Mouse (Mus musculus): ENCODE measurements around the gene Klk9. TPM values are rescaled to one million over a fixed set of nuclear protein-coding genes. Genes with fewer than 3 reads are reported as not detected.
A peak's percentile ranks its signal among the peaks of the same experiment; 100 is the strongest.

The Klk9 gene
- polyA plus RNA-seq, 1 experiment from 2014 or later = not detected

DNA sequence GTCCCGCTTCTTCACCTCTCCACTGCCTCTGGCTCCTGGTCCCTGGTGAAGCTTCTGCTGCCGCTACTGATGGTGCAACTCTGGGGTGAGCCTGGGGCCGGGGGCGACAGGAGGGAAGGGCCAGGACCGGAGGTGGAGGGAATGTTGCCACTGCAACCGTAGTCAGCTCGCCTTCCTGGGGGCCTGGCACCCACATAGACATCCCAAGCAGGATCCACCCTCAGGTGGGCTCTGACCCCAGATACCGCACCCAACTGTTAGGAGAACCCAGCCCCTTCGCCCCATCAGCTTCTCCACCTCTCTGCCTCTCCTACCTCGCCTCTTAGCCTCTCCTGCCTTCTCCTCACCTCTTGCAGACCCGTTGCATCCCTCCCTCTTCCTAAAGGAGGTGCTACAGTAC is 10.2 kb upstream of the Klk9 start:
- H3K9me3 ChIP-seq (ENCODE audit: control insufficient read depth, low read length) = no peaks in the 10 kb centered on the region
- no peak for ATAC-seq (ENCODE audit: insufficient read depth, low FRiP score, low TSS enrichment)
- WGBS = 93% methylated on average over 11 of the region's 11 CpGs

DNA sequence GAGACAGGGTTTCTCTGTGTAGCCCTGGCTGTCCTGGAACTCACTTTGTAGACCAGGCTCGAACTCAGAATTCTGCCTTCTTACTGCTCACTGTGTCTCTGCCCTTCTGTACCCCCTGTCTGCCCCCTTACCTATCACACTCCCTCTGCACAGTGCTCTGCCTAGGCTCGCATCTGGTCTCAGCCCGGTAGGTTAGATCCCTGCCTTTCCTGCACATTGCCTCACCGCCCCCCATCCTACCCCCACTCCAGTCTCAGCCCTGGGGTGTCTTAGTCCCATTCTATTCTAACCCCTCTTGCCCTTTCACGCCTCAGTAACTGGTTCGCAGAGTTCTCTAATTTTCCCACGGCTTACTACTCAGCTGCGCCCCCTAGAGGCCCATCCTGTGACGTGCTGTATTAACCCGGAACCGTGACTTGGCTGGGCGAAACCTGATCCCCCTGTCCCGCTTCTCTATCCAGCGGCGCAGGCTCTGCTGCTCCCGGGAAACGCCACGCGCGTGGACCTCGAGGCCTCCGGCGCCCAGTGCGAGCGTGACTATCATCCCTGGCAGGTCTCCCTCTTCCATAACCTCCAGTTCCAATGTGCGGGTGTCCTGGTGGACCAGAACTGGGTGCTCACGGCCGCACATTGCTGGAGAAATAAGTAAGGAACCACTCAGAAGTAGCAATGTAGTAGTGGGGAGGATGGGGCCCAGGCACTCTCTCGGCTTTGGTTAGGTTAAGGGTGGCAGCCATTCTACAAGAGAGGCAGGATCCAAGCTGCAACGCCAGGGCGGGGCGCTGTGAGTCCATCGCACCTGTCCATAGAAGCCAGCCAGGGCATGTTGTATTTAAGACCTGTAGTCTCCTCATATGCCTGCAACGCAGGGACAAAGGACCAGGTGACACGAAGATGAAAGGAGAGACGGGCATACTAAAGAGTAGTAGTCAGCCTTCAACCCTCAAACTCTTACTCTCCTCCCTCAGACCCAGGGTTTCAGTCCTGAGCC is 9.1 kb upstream of the Klk9 start:
- peak; percentile 89 for DNase-seq (ENCODE audit: low spot score)
- no peaks in the 10 kb centered on the region for H3K36me3 ChIP-seq (ENCODE audit: control insufficient read depth, insufficient read depth, low read length)
- H3K9ac ChIP-seq (ENCODE audit: low read length) = peak overlapping the region; percentile 52
- 8% methylated on average over 36 of the region's 36 CpGs for WGBS
- ATAC-seq (ENCODE audit: insufficient read depth, low FRiP score, low TSS enrichment) = peak; percentile 67
- H3K27ac ChIP-seq (ENCODE audit: low read depth, low read length) = no peak overlapping the region
- peak overlapping the region; percentile 54 for H3K4me2 ChIP-seq (ENCODE audit: low read depth)
- H3K27me3 ChIP-seq (ENCODE audit: control insufficient read depth, insufficient read depth, low read length) = no peaks in the 10 kb centered on the region
- no peaks in the 10 kb centered on the region for H3K9me3 ChIP-seq (ENCODE audit: control insufficient read depth, low read length)
- H3K4me1 ChIP-seq (ENCODE audit: control insufficient read depth, insufficient read depth, low read length) = no peaks in the 10 kb centered on the region
- peak overlapping the region; percentile 20 for H3K4me3 ChIP-seq (ENCODE audit: low read depth, low read length)

More for the DNA sequence above, 10.2 kb upstream of the Klk9 start:
- Histone ChIP-seq H3K4me3 (ENCODE audit: low read depth, low read length) (no peak overlapping the region), H3K4me1 (ENCODE audit: control insufficient read depth, insufficient read depth, low read length) (no peaks in the 10 kb centered on the region), H3K27ac (ENCODE audit: low read depth, low read length) (no peak overlapping the region), H3K27me3 (ENCODE audit: control insufficient read depth, insufficient read depth, low read length) (no peaks in the 10 kb centered on the region), H3K9ac (ENCODE audit: low read length) (no peak overlapping the region), H3K4me2 (ENCODE audit: low read depth) (no peak overlapping the region), H3K36me3 (ENCODE audit: control insufficient read depth, insufficient read depth, low read length) (no peaks in the 10 kb centered on the region)
- DNase-seq (ENCODE audit: low spot score) = no peak

DNA sequence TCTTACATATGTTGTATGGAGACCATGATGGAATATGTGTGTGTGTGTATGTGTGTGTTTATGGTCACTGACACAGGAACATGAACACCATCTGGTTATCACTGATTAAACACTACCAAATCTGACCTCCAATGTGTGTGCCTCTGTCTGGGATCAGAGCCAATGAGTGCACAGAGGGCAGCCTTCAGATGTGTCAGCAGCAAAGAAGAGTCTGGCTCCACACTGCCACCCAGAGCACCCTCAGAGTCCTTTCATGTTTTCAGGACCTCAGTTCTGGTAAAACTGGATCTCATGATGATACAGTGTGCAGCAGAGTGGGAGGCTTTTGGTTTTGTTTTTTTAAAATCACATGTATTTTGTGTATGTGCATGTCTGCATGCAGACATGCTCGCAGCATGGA is 6.4 kb upstream of the Klk9 start:
- no peak overlapping the region for H3K9ac ChIP-seq (ENCODE audit: low read length)
- ATAC-seq (ENCODE audit: insufficient read depth, low FRiP score, low TSS enrichment) (no peak), DNase-seq (ENCODE audit: low spot score) (no peak)
- no peaks in the 10 kb centered on the region for H3K27me3 ChIP-seq (ENCODE audit: control insufficient read depth, insufficient read depth, low read length)
- H3K9me3 ChIP-seq (ENCODE audit: control insufficient read depth, low read length) = no peaks in the 10 kb centered on the region
- no peak overlapping the region for H3K27ac ChIP-seq (ENCODE audit: low read depth, low read length)
- no peaks in the 10 kb centered on the region for H3K36me3 ChIP-seq (ENCODE audit: control insufficient read depth, insufficient read depth, low read length)
- WGBS = 86% methylated on average over 1 of the region's 1 CpGs
- no peak overlapping the region for H3K4me3 ChIP-seq (ENCODE audit: low read depth, low read length)
- H3K4me2 ChIP-seq (ENCODE audit: low read depth) = no peak overlapping the region
- H3K4me1 ChIP-seq (ENCODE audit: control insufficient read depth, insufficient read depth, low read length) = no peaks in the 10 kb centered on the region

DNA sequence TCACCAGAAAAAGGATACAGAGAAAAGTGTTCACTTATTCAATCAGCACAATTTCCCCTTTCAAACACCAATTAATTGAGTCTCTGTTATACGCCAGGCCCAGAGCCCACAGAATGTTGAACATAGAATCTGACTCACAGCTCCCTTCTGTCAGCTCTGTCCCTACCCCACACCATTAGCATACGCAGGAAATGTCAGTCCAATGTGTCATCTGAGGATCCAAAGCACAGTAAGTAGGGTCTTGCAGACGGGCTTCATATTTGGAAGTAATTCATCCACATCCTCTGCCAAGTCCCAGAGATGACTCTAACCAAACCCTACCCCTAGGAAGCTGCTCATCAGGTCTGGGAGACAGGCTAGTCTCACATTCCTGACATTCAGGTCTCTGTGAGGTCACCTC is 3.6 kb upstream of the Klk9 start:
- H3K27ac ChIP-seq (ENCODE audit: low read depth, low read length) = no peak overlapping the region
- H3K4me1 ChIP-seq (ENCODE audit: control insufficient read depth, insufficient read depth, low read length) = no peaks in the 10 kb centered on the region
- no peak overlapping the region for H3K4me3 ChIP-seq (ENCODE audit: low read depth, low read length)
- 80% methylated on average over 3 of the region's 3 CpGs for WGBS
- no peaks in the 10 kb centered on the region for H3K9me3 ChIP-seq (ENCODE audit: control insufficient read depth, low read length)
- H3K4me2 ChIP-seq (ENCODE audit: low read depth) = no peak overlapping the region
- DNase-seq (ENCODE audit: low spot score) (no peak), ATAC-seq (ENCODE audit: insufficient read depth, low FRiP score, low TSS enrichment) (no peak)
- H3K36me3 ChIP-seq (ENCODE audit: control insufficient read depth, insufficient read depth, low read length) = no peaks in the 10 kb centered on the region
- H3K9ac ChIP-seq (ENCODE audit: low read length) = no peak overlapping the region
- no peaks in the 10 kb centered on the region for H3K27me3 ChIP-seq (ENCODE audit: control insufficient read depth, insufficient read depth, low read length)

DNA sequence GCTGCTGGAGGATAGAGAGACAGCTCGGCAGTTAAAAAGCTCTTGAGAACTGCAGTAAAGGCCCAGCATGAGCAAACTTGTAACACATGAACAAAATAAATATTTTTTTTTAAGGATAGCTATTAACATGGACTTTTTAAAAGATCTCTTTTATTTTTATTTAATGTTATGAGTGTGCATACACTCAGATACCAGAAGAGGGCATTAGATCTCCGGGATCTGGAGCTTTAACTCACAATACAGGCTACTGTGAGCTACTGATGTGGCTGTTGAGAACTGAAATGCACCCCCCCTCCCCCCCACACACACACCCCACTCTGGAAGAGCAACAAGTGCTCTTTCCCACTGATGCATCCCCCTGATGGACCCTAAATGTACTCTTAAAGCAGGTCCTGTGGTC is 2.4 kb upstream of the Klk9 start:
- no peak overlapping the region for H3K9ac ChIP-seq (ENCODE audit: low read length)
- H3K27ac ChIP-seq (ENCODE audit: low read depth, low read length) = no peak overlapping the region
- WGBS = 64% methylated on average over 2 of the region's 2 CpGs
- H3K4me1 ChIP-seq (ENCODE audit: control insufficient read depth, insufficient read depth, low read length) = no peaks in the 10 kb centered on the region
- no peaks in the 10 kb centered on the region for H3K9me3 ChIP-seq (ENCODE audit: control insufficient read depth, low read length)
- H3K4me2 ChIP-seq (ENCODE audit: low read depth) = no peak overlapping the region
- no peak overlapping the region for H3K4me3 ChIP-seq (ENCODE audit: low read depth, low read length)
- ATAC-seq (ENCODE audit: insufficient read depth, low FRiP score, low TSS enrichment) (no peak), DNase-seq (ENCODE audit: low spot score) (no peak)
- no peaks in the 10 kb centered on the region for H3K27me3 ChIP-seq (ENCODE audit: control insufficient read depth, insufficient read depth, low read length)
- H3K36me3 ChIP-seq (ENCODE audit: control insufficient read depth, insufficient read depth, low read length) = no peaks in the 10 kb centered on the region

DNA sequence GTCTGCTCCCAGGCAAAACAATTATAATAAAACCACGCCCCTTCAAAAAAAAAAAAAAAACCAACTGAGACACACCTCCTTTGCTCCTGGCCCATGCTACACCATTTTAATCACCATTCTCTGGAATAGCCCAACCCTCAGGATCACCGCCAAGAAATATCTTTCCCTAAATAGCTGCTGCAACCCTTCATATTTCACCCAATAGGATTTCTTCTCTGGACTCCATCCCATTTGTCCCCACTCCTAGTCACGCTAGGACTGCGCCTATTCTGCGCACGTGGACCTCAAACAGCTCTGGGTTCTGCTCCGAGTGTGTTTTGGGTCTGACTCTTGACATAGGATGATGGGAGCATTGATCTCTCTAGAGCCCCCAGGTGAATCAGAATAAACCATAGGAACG is 4.7 kb downstream of the Klk9 start:
- H3K27me3 ChIP-seq (ENCODE audit: control insufficient read depth, insufficient read depth, low read length) = peaks cover 14% of the 10 kb centered on the region
- no peaks in the 10 kb centered on the region for H3K36me3 ChIP-seq (ENCODE audit: control insufficient read depth, insufficient read depth, low read length)
- peak overlapping the region; percentile 58 for H3K4me2 ChIP-seq (ENCODE audit: low read depth)
- ATAC-seq (ENCODE audit: insufficient read depth, low FRiP score, low TSS enrichment) = no peak
- H3K9ac ChIP-seq (ENCODE audit: low read length) = no peak overlapping the region
- 8% methylated on average over 8 of the region's 8 CpGs for WGBS
- DNase-seq (ENCODE audit: low spot score) = no peak
- H3K27ac ChIP-seq (ENCODE audit: low read depth, low read length) = no peak overlapping the region
- no peaks in the 10 kb centered on the region for H3K9me3 ChIP-seq (ENCODE audit: control insufficient read depth, low read length)
- H3K4me3 ChIP-seq (ENCODE audit: low read depth, low read length) = peak overlapping the region; percentile 34
- H3K4me1 ChIP-seq (ENCODE audit: control insufficient read depth, insufficient read depth, low read length) = no peaks in the 10 kb centered on the region

DNA sequence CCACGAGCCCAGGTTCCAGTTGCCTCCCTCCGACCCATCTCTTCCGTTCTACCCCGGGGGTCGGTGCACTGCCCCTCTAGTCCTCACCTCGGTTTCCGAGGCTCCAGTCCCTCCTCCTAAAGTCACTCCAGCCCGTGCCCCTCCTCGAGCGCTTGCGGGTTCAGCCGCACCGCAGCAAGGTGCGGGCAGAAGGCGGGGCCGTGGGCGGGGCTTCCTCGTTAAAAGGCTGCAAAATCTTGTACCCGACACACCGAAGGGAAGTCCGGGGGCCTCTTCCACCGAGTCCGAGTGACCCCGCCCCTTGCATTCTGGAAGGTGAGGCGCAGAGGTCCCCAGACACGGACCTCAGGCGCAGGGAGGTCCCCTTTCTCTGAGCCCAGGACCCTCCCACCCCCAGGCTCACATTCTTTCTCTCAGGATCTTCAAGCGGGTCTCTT is 5.7 kb downstream of the Klk9 start, which contains the start of gene Klk8:
Gene Klk8 (plus strand): TSS at position 245 of the 437 bp plus-strand sequence.
- no peak for ATAC-seq (ENCODE audit: insufficient read depth, low FRiP score, low TSS enrichment)
- Histone ChIP-seq H3K27ac (ENCODE audit: low read depth, low read length) (no peak within 1 kb of the TSS), H3K27me3 (ENCODE audit: control insufficient read depth, insufficient read depth, low read length) (peaks cover 14% of the 10 kb centered on the region), H3K36me3 (ENCODE audit: control insufficient read depth, insufficient read depth, low read length) (no peaks in the 10 kb centered on the region), H3K4me2 (ENCODE audit: low read depth) (peak within 1 kb of the TSS; percentile 58), H3K9me3 (ENCODE audit: control insufficient read depth, low read length) (no peaks in the 10 kb centered on the region), H3K9ac (ENCODE audit: low read length) (peak within 1 kb of the TSS; percentile 44), H3K4me3 (ENCODE audit: low read depth, low read length) (peak within 1 kb of the TSS; percentile 34), H3K4me1 (ENCODE audit: control insufficient read depth, insufficient read depth, low read length) (no peaks in the 10 kb centered on the region)
- WGBS = under 1% methylated on average over 28 of the region's 28 CpGs
- DNase-seq (ENCODE audit: low spot score) = no peak

DNA sequence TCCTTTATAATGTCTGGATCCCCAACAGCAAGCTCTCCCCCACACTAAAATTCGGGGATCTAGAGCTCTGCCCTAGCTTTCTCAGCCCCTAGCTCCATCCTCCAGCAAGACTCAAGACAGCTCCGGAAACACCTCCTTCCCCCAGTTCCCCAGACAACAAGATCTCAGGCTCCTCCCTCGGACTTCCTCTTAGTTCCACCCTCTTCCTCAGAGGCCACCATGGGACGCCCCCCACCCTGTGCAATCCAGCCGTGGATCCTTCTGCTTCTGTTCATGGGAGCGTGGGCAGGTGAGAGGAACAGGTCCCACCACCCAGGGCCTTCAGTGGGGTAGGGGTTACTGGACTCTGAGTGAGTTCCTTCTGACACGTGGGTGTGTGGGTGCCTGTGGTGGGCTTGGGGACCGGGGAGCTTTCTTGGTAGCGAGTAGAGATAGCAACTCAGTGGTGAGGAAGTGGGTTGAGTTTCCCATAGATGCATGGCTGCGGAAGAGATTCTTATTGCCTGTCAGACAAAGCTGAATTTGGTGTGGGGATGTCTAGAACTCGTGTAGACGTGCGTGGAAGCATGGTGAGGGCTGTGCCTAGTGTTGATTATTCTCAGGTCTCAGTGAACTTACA is 6.3 kb downstream of the Klk9 start:
- Histone ChIP-seq H3K27ac (ENCODE audit: low read depth, low read length) (no peak overlapping the region), H3K36me3 (ENCODE audit: control insufficient read depth, insufficient read depth, low read length) (no peaks in the 10 kb centered on the region), H3K4me2 (ENCODE audit: low read depth) (peak overlapping the region; percentile 58), H3K4me1 (ENCODE audit: control insufficient read depth, insufficient read depth, low read length) (no peaks in the 10 kb centered on the region), H3K4me3 (ENCODE audit: low read depth, low read length) (peak overlapping the region; percentile 34), H3K9me3 (ENCODE audit: control insufficient read depth, low read length) (no peaks in the 10 kb centered on the region), H3K27me3 (ENCODE audit: control insufficient read depth, insufficient read depth, low read length) (peaks cover 14% of the 10 kb centered on the region), H3K9ac (ENCODE audit: low read length) (no peak overlapping the region)
- ATAC-seq (ENCODE audit: insufficient read depth, low FRiP score, low TSS enrichment) (no peak), DNase-seq (ENCODE audit: low spot score) (no peak)
- 41% methylated on average over 13 of the region's 13 CpGs for WGBS
